Mouse (Mus musculus): ENCODE measurements around the gene Zmynd15. TPM values are rescaled to one million over a fixed set of nuclear protein-coding genes. Genes with fewer than 3 reads are reported as not detected.

The Zmynd15 gene
- polyA plus RNA-seq, 1 experiment = 8.7 TPM

DNA sequence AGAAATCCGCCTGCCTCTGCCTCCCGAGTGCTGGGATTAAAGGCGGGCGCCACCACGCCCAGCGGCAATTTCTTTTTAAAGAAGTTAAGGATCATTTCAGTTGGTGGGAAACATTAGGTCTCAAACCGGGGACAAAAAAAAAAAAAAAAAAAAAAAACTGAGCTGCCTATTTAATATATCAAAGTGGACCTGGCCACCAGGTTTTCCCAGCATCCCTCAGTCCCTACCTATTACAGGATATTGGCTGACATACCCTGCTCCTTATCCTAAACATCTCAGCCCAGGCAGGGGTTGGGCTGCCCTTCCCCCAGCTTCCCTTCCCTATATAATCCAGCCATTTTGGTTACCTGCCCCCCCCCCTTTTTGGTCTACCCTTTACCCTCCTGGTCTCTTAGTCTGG lies 52.6 kb downstream of the Zmynd15 start:
- Histone ChIP-seq H3K4me1 (ENCODE audit: control insufficient read depth, insufficient read depth, low read length) (no peaks in the 10 kb centered on the region), H3K4me3 (replicated peaks; ENCODE audit: extremely low read depth, low read depth, low read length) (no peak overlapping the region)
- TF ChIP-seq POLR2A (IDR thresholded peaks at IDR 0.05; ENCODE audit: borderline replicate concordance, extremely low read depth, low read depth, low read length) (no peak), CTCF (IDR thresholded peaks at IDR 0.05; ENCODE audit: insufficient read depth, low read length) (no peak)
- WGBS = 86% methylated on average over 7 of the region's 7 CpGs
- DNase-seq = no peak

DNA sequence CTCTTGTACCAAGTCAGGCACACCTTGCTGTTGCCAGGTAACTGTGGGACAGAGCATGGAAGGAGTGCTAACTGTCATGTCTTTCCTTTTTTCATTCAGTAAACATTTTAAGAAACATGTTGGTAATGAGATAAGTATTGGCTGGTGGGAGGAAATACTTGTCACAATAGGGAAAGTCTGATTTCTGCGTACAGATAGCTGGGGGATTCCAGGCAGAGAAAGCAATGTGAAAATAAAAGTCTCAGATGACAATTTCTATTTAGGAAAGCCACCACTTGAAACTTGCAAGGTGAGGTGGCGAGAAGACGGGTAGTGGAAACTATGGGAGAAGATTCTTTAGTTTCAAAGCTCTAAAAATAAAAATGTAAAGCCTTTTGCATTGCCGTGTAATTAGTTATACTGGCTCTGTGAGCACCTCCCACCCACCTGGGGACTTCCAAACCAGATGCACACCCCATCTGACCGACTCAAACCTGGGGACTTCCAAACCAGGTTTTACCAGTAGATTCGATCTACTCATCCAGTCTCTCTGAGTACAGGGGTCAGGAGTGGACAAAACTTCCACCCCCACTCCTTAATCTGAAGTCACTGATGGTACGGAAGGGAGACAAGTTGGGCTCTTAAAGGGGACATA lies 53.6 kb downstream of the Zmynd15 start:
- DNase-seq = no peak
- 72% methylated on average over 7 of the region's 7 CpGs for WGBS
- TF ChIP-seq POLR2A (IDR thresholded peaks at IDR 0.05; ENCODE audit: borderline replicate concordance, extremely low read depth, low read depth, low read length) (no peak), CTCF (IDR thresholded peaks at IDR 0.05; ENCODE audit: insufficient read depth, low read length) (no peak)
- Histone ChIP-seq H3K4me1 (ENCODE audit: control insufficient read depth, insufficient read depth, low read length) (no peaks in the 10 kb centered on the region), H3K4me3 (replicated peaks; ENCODE audit: extremely low read depth, low read depth, low read length) (no peak overlapping the region)

DNA sequence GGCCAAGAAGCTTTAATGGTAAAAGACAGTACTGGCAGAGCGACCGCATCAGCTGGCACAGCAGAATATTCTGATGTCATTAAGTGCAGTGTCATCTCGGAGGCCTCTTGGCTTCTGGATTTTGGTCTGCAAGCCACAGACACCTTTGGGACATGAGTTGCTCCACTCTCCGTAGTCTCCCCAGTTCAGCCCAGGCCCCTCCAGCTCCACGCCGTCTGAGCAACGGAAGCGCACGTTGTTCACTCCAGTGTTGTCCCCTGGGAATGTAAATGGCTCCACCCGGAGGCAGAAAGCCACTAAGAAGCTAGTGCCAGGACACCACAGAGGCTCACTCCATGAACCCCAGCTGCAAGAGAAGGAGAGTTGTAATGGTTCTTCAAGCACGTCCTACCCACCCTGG lies 54.3 kb downstream of the Zmynd15 start:
- DNase-seq = no peak
- 46% methylated on average over 11 of the region's 11 CpGs for WGBS
- no peak overlapping the region for H3K4me3 ChIP-seq (replicated peaks; ENCODE audit: extremely low read depth, low read depth, low read length)
- TF ChIP-seq CTCF (IDR thresholded peaks at IDR 0.05; ENCODE audit: insufficient read depth, low read length) (no peak), POLR2A (IDR thresholded peaks at IDR 0.05; ENCODE audit: borderline replicate concordance, extremely low read depth, low read depth, low read length) (no peak)
- no peaks in the 10 kb centered on the region for H3K4me1 ChIP-seq (ENCODE audit: control insufficient read depth, insufficient read depth, low read length)

DNA sequence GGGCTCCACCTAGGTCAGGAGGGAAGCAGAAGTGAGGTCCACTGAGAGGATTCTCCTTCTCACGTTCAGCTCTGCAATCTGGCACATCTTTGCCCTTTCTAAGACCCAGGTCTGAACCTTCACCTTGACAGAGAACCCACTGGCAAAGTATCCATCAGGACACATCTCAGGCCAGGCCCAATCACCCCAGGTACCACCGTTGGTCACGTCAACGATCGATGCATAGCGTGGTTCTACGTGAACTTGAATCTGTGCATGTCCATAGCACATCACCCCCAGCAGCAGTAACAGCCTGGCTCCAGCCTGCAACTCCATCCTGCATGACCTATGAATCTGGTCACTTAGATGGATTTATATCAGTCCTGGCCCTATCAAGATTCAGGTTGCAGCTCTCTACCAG lies 55.1 kb downstream of the Zmynd15 start, which contains the start of gene Vmo1:
Vmo1 (minus strand) TSS at position 329 of the 400 bp plus-strand sequence.
- no peaks in the 10 kb centered on the region for H3K4me1 ChIP-seq (ENCODE audit: control insufficient read depth, insufficient read depth, low read length)
- no peak for DNase-seq
- H3K4me3 ChIP-seq (replicated peaks; ENCODE audit: extremely low read depth, low read depth, low read length) = no peak within 1 kb of the TSS
- TF ChIP-seq POLR2A (IDR thresholded peaks at IDR 0.05; ENCODE audit: borderline replicate concordance, extremely low read depth, low read depth, low read length) (no peak), CTCF (IDR thresholded peaks at IDR 0.05; ENCODE audit: insufficient read depth, low read length) (no peak)
- WGBS = 87% methylated on average over 7 of the region's 7 CpGs

Other genes with a start within 250 kb of the Zmynd15 start
- gene Slc16a11, start 246.7 kb upstream of the Zmynd15 start, polyA plus RNA-seq (2012; rRNA removed) = 211 and 239 TPM in 2 replicates
- gene Slc16a13, start 238.4 kb upstream of the Zmynd15 start, polyA plus RNA-seq (2012; rRNA removed) = 9.2 and 11.3 TPM in 2 replicates
- gene Bcl6b, start 229.6 kb upstream of the Zmynd15 start, polyA plus RNA-seq (2012; rRNA removed) = 21.9 and 25.6 TPM in 2 replicates
- 79.0 and 80.9 TPM in 2 replicates for gene 0610010K14Rik, start 221.5 kb upstream of the Zmynd15 start, polyA plus RNA-seq (2012; rRNA removed)
- 6.6 and 7.2 TPM in 2 replicates for gene Gm21988, start 219.6 kb upstream of the Zmynd15 start, polyA plus RNA-seq (2012; rRNA removed)
- gene Rnasek, start 219.6 kb upstream of the Zmynd15 start, polyA plus RNA-seq (2012; rRNA removed) = 143 and 168 TPM in 2 replicates
- 4.6 and 9.2 TPM in 2 replicates for gene Alox12, start 204.1 kb upstream of the Zmynd15 start, polyA plus RNA-seq (2012; rRNA removed)
- gene Alox12e, start 136.8 kb upstream of the Zmynd15 start, polyA plus RNA-seq (2012; rRNA removed) = 0.31 and 0.40 TPM in 2 replicates
- gene Alox15, start 107.4 kb upstream of the Zmynd15 start, polyA plus RNA-seq (2012; rRNA removed) = 4.2 and 14.2 TPM in 2 replicates
- gene Pelp1, start 49.4 kb upstream of the Zmynd15 start, polyA plus RNA-seq (2012; rRNA removed) = 15.9 and 17.4 TPM in 2 replicates
- 48.2 and 80.2 TPM in 2 replicates for gene Arrb2, start 26.8 kb upstream of the Zmynd15 start, polyA plus RNA-seq (2012; rRNA removed)
- 21.6 and 26.9 TPM in 2 replicates for gene Med11, start 7.5 kb upstream of the Zmynd15 start, polyA plus RNA-seq (2012; rRNA removed)
- 67.2 and 74.6 TPM in 2 replicates for gene Cxcl16, start 551 bp downstream of the Zmynd15 start, polyA plus RNA-seq (2012; rRNA removed)
- gene Tm4sf5, start 45.8 kb downstream of the Zmynd15 start, polyA plus RNA-seq (2012; rRNA removed) = 0.50 and 1.00 TPM in 2 replicates
- gene Vmo1, start 55.2 kb downstream of the Zmynd15 start, polyA plus RNA-seq (2012; rRNA removed) = 0.20 and 0.26 TPM in 2 replicates
- 0.12 and 0.34 TPM in 2 replicates for gene Gltpd2, start 59.8 kb downstream of the Zmynd15 start, polyA plus RNA-seq (2012; rRNA removed)
- gene Psmb6, start 65.9 kb downstream of the Zmynd15 start, polyA plus RNA-seq (2012; rRNA removed) = 202 and 264 TPM in 2 replicates
- gene Gm40193, start 73.5 kb downstream of the Zmynd15 start, polyA plus RNA-seq (2012; rRNA removed) = not detected in 2 replicates
- 32.4 and 47.2 TPM in 2 replicates for gene Pld2, start 80.6 kb downstream of the Zmynd15 start, polyA plus RNA-seq (2012; rRNA removed)
- 119 and 120 TPM in 2 replicates for gene Mink1, start 103.4 kb downstream of the Zmynd15 start, polyA plus RNA-seq (2012; rRNA removed)
- gene 4930544D05Rik, start 156.4 kb downstream of the Zmynd15 start, polyA plus RNA-seq (2012; rRNA removed) = 0.16 TPM in 1 of 2 replicates, not detected in the other
- gene Chrne, start 159.8 kb downstream of the Zmynd15 start, polyA plus RNA-seq (2012; rRNA removed) = 0.41 and 0.91 TPM in 2 replicates
- gene Gp1ba, start 179.7 kb downstream of the Zmynd15 start, polyA plus RNA-seq (2012; rRNA removed) = 0.70 and 1.7 TPM in 2 replicates
- gene Rnf167, start 187.8 kb downstream of the Zmynd15 start, polyA plus RNA-seq (2012; rRNA removed) = 116 and 146 TPM in 2 replicates
- gene Slc25a11, start 188.0 kb downstream of the Zmynd15 start, polyA plus RNA-seq (2012; rRNA removed) = 83.6 and 113 TPM in 2 replicates
- gene Pfn1, start 195.2 kb downstream of the Zmynd15 start, polyA plus RNA-seq (2012; rRNA removed) = 933 and 1,129 TPM in 2 replicates
- gene Eno3, start 197.8 kb downstream of the Zmynd15 start, polyA plus RNA-seq (2012; rRNA removed) = 19.6 and 97.3 TPM in 2 replicates
- 24.7 and 39.0 TPM in 2 replicates for gene Spag7, start 210.0 kb downstream of the Zmynd15 start, polyA plus RNA-seq (2012; rRNA removed)
- gene Camta2, start 228.7 kb downstream of the Zmynd15 start, polyA plus RNA-seq (2012; rRNA removed) = 33.1 and 35.7 TPM in 2 replicates
- 1.6 and 2.0 TPM in 2 replicates for gene Inca1, start 240.7 kb downstream of the Zmynd15 start, polyA plus RNA-seq (2012; rRNA removed)
- gene Kif1c, start 241.1 kb downstream of the Zmynd15 start, polyA plus RNA-seq (2012; rRNA removed) = 78.2 and 103 TPM in 2 replicates

Measured in lung, adult 2 months (tissue).